Mouse (Mus musculus): Measurements from ENCODE around the gene Tmem184b. TPM values are rescaled to one million over a fixed set of nuclear protein-coding genes. Genes with fewer than 3 reads are reported as not detected.

The Tmem184b gene
- polyA plus RNA-seq, 1 experiment from 2014 or later: 37.5 TPM

GRCm38 (mm10) chr15:79370281-79370843, 33.0 kb downstream of the Tmem184b start:
- no peaks in the 10 kb centered on the region for H3K4me1 ChIP-seq
- no peak overlapping the region for H3K4me2 ChIP-seq (replicated peaks)
- no peak overlapping the region for H3K27ac ChIP-seq (replicated peaks)
- 90% methylated on average over 7 of the region's 7 CpGs for WGBS
- no peak overlapping the region for H3K4me3 ChIP-seq
- no peaks in the 10 kb centered on the region for H3K9me3 ChIP-seq
- no peak for ATAC-seq (replicated peaks)
- no peak overlapping the region for H3K9ac ChIP-seq (replicated peaks)
- peaks cover 38% of the 10 kb centered on the region for H3K36me3 ChIP-seq
- no peaks in the 10 kb centered on the region for H3K27me3 ChIP-seq

GRCm38 (mm10) chr15:79369452-79370280, 33.7 kb downstream of the Tmem184b start:
- Histone ChIP-seq H3K36me3 (peaks cover 44% of the 10 kb centered on the region), H3K27me3 (no peaks in the 10 kb centered on the region), H3K4me3 (no peak overlapping the region), H3K4me2 (replicated peaks) (no peak overlapping the region), H3K27ac (replicated peaks) (no peak overlapping the region), H3K4me1 (no peaks in the 10 kb centered on the region), H3K9me3 (no peaks in the 10 kb centered on the region), H3K9ac (replicated peaks) (no peak overlapping the region)
- WGBS: 84% methylated on average over 15 of the region's 15 CpGs
- no peak for ATAC-seq (replicated peaks)

GRCm38 (mm10) chr15:79368861-79369440, 34.4 kb downstream of the Tmem184b start:
- Histone ChIP-seq H3K4me2 (replicated peaks) (no peak overlapping the region), H3K36me3 (peaks cover 46% of the 10 kb centered on the region), H3K4me1 (no peaks in the 10 kb centered on the region), H3K27me3 (no peaks in the 10 kb centered on the region), H3K9me3 (no peaks in the 10 kb centered on the region), H3K27ac (replicated peaks) (no peak overlapping the region), H3K9ac (replicated peaks) (no peak overlapping the region), H3K4me3 (no peak overlapping the region)
- 90% methylated on average over 8 of the region's 8 CpGs for WGBS
- ATAC-seq (replicated peaks): no peak

- no peaks in the 10 kb centered on the region for H3K9me3 ChIP-seq
- H3K4me3 ChIP-seq: no peak overlapping the region
- H3K4me1 ChIP-seq: no peaks in the 10 kb centered on the region
- H3K27ac ChIP-seq (replicated peaks): no peak overlapping the region
- no peak for ATAC-seq (replicated peaks)
- H3K9ac ChIP-seq (replicated peaks): no peak overlapping the region
- peaks cover 46% of the 10 kb centered on the region for H3K36me3 ChIP-seq
- WGBS: 71% methylated on average over 14 of the region's 14 CpGs
- H3K4me2 ChIP-seq (replicated peaks): no peak overlapping the region
- no peaks in the 10 kb centered on the region for H3K27me3 ChIP-seq
These were observed 35.0 kb downstream of the Tmem184b start for GRCm38 (mm10) chr15:79368313-79368811.

- Histone ChIP-seq H3K36me3 (peaks cover 40% of the 10 kb centered on the region), H3K9ac (replicated peaks) (no peak overlapping the region), H3K4me1 (no peaks in the 10 kb centered on the region), H3K4me3 (no peak overlapping the region), H3K27ac (replicated peaks) (no peak overlapping the region), H3K9me3 (no peaks in the 10 kb centered on the region), H3K27me3 (no peaks in the 10 kb centered on the region), H3K4me2 (replicated peaks) (no peak overlapping the region)
- 91% methylated on average over 5 of the region's 5 CpGs for WGBS
- no peak for ATAC-seq (replicated peaks)
These were observed 37.0 kb downstream of the Tmem184b start for GRCm38 (mm10) chr15:79366402-79366801.

GRCm38 (mm10) chr15:79365068-79365467, 38.3 kb downstream of the Tmem184b start:
- peaks cover 41% of the 10 kb centered on the region for H3K36me3 ChIP-seq
- WGBS: 96% methylated on average over 12 of the region's 12 CpGs
- no peak for ATAC-seq (replicated peaks)

GRCm38 (mm10) chr15:79364120-79364519, 39.2 kb downstream of the Tmem184b start:
- H3K36me3 ChIP-seq: peaks cover 32% of the 10 kb centered on the region; the same call in 1 of the 2 replicates
- H3K9me3 ChIP-seq: no peaks in the 10 kb centered on the region
- 75% methylated on average over 6 of the region's 6 CpGs for WGBS
- H3K9ac ChIP-seq (replicated peaks): no peak overlapping the region
- H3K27me3 ChIP-seq: no peaks in the 10 kb centered on the region
- ATAC-seq (replicated peaks): no peak
- no peak overlapping the region for H3K4me3 ChIP-seq
- H3K27ac ChIP-seq (replicated peaks): no peak overlapping the region
- H3K4me1 ChIP-seq: no peaks in the 10 kb centered on the region
- H3K4me2 ChIP-seq (replicated peaks): no peak overlapping the region

More at GRCm38 (mm10) chr15:79365068-79365467, 38.3 kb downstream of the Tmem184b start:
- H3K4me3 ChIP-seq: no peak overlapping the region
- no peak overlapping the region for H3K9ac ChIP-seq (replicated peaks)
- H3K4me1 ChIP-seq: no peaks in the 10 kb centered on the region
- H3K4me2 ChIP-seq (replicated peaks): no peak overlapping the region
- H3K9me3 ChIP-seq: no peaks in the 10 kb centered on the region
- H3K27me3 ChIP-seq: no peaks in the 10 kb centered on the region
- no peak overlapping the region for H3K27ac ChIP-seq (replicated peaks)

- H3K4me3 ChIP-seq: no peak overlapping the region
- H3K36me3 ChIP-seq: peaks cover 27% of the 10 kb centered on the region; the same call in 1 of the 2 replicates
- WGBS: 69% methylated on average over 4 of the region's 4 CpGs
- H3K4me1 ChIP-seq: peaks cover 18% of the 10 kb centered on the region
- H3K9ac ChIP-seq (replicated peaks): no peak overlapping the region
- no peak overlapping the region for H3K4me2 ChIP-seq (replicated peaks)
- no peak overlapping the region for H3K27ac ChIP-seq (replicated peaks)
- peaks cover 8% of the 10 kb centered on the region; the same call in 1 of the 2 replicates for H3K27me3 ChIP-seq
- H3K9me3 ChIP-seq: no peaks in the 10 kb centered on the region
- ATAC-seq (replicated peaks): no peak
These were observed 42.3 kb downstream of the Tmem184b start for GRCm38 (mm10) chr15:79361023-79361422.

GRCm38 (mm10) chr15:79360371-79360770, 43.0 kb downstream of the Tmem184b start:
- peaks cover 18% of the 10 kb centered on the region for H3K4me1 ChIP-seq
- no peak overlapping the region for H3K27ac ChIP-seq (replicated peaks)
- H3K27me3 ChIP-seq: peaks cover 9% of the 10 kb centered on the region; the same call in 1 of the 2 replicates
- 63% methylated on average over 7 of the region's 7 CpGs for WGBS
- no peak overlapping the region for H3K9ac ChIP-seq (replicated peaks)
- H3K36me3 ChIP-seq: peaks cover 21% of the 10 kb centered on the region; the same call in 1 of the 2 replicates
- H3K4me2 ChIP-seq (replicated peaks): no peak overlapping the region
- ATAC-seq (replicated peaks): no peak
- H3K4me3 ChIP-seq: no peak overlapping the region
- H3K9me3 ChIP-seq: no peaks in the 10 kb centered on the region

- H3K9me3 ChIP-seq: no peaks in the 10 kb centered on the region
- no peak overlapping the region for H3K9ac ChIP-seq (replicated peaks)
- H3K27ac ChIP-seq (replicated peaks): no peak overlapping the region
- H3K36me3 ChIP-seq: peaks cover 17% of the 10 kb centered on the region; the same call in 1 of the 2 replicates
- ATAC-seq (replicated peaks): no peak
- H3K4me1 ChIP-seq: peaks cover 18% of the 10 kb centered on the region
- WGBS: 28% methylated on average over 6 of the region's 6 CpGs
- H3K4me2 ChIP-seq (replicated peaks): no peak overlapping the region
- no peak overlapping the region for H3K4me3 ChIP-seq
- H3K27me3 ChIP-seq: peaks cover 9% of the 10 kb centered on the region; the same call in 1 of the 2 replicates
These were observed 43.4 kb downstream of the Tmem184b start for GRCm38 (mm10) chr15:79359954-79360353.

DNA sequence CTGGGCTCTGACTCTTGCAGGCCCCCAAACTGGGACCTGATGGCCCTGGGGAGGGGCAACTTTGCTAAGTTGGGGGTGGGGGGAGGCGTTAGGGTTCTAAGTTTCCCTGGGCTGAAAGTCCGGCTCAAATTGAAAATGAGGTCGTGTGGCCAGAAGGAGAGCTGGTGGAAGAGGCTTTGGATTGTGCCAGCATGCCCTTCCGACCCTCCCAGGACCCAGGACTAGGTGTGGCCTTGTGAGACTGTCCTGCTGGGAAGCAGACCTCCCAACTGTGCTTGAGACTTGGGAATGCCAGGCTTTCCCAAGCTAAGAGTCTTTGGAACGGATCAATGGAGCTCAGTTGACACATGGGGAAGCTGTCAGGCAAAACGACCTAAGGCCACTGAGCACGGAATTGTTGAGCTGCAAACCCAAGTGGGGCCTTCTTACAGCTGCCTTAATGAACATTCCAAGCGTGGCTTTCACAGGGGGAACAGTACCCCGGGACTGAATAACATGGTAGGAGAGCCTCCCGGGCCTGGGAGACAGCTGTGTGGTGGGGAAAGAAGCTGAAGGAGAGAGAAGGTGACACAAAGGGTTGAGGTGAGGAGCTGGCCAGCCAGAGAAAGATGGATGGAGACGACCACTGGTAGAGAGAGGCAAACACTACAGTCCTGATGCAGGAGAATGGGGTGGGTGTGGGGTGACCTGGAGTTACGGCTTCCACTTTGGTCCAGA, 45.2 kb downstream of the Tmem184b start:
- no peak overlapping the region for H3K9ac ChIP-seq (replicated peaks)
- H3K27me3 ChIP-seq: peaks cover 9% of the 10 kb centered on the region; the same call in 1 of the 2 replicates
- no peaks in the 10 kb centered on the region for H3K9me3 ChIP-seq
- no peak overlapping the region; the same call in 1 of the 2 replicates for H3K27ac ChIP-seq (replicated peaks)
- H3K4me2 ChIP-seq (replicated peaks): peak overlapping the region; percentile 89
- H3K4me1 ChIP-seq: peaks cover 18% of the 10 kb centered on the region
- H3K36me3 ChIP-seq: peaks cover 4% of the 10 kb centered on the region; the same call in 1 of the 2 replicates
- WGBS: 41% methylated on average over 12 of the region's 12 CpGs
- ATAC-seq (replicated peaks): no peak
- H3K4me3 ChIP-seq: peak overlapping the region; percentile 44
